Mouse (Mus musculus) limb, embryonic 11.5 days (tissue): ENCODE data around the gene Fam160a1. TPM values are rescaled to one million over a fixed set of nuclear protein-coding genes. Genes with fewer than 3 reads are reported as not detected.

Source experiments
- ATAC-seq: fragments of 200-750 bp; cut with Nextera tagmentation; 2 replicates; pipeline ENCODE4 v1.8.0; 2017; ENCODE audit warnings: low read depth; ENCODE audit not compliant: insufficient number of reproducible peaks, low FRiP score, low TSS enrichment
- DNase-seq: peaks from one replicate; pipeline ENCODE4 v3.0.0-alpha.2; 2015; ENCODE audit warnings: low spot score
- H3K27ac ChIP-seq: fragments of 300-500 bp; sonication (generic); replicated peaks from 2 replicates; pipeline ENCODE4 v1.5.1; 2014; ENCODE audit warnings: low read depth, mild to moderate bottlenecking, low read length
- H3K27me3 ChIP-seq: fragments of 300-500 bp; sonication (generic); 2 replicates; pipeline ENCODE4 v1.6.1; 2014; ENCODE audit warnings: mild to moderate bottlenecking, low read length, mixed read lengths; ENCODE audit not compliant: control insufficient read depth, insufficient read depth
- H3K36me3 ChIP-seq: fragments of 300-500 bp; sonication (generic); 2 replicates; pipeline ENCODE4 v1.6.1; 2014; ENCODE audit warnings: mild to moderate bottlenecking, low read length, moderate library complexity, mixed read lengths; ENCODE audit not compliant: control insufficient read depth, insufficient read depth
- H3K4me1 ChIP-seq: fragments of 300-500 bp; sonication (generic); 2 replicates; pipeline ENCODE4 v1.6.1; 2014; ENCODE audit warnings: low read length, mixed read lengths; ENCODE audit not compliant: control insufficient read depth, insufficient read depth
- H3K4me2 ChIP-seq: fragments of 300-500 bp; sonication (generic); 2 replicates; pipeline ENCODE4 v1.6.1; 2014; ENCODE audit warnings: low read depth, mild to moderate bottlenecking, moderate library complexity; ENCODE audit not compliant: severe bottlenecking
- H3K4me3 ChIP-seq: fragments of 300-500 bp; sonication (generic); 2 replicates; pipeline ENCODE4 v1.5.1; 2014; ENCODE audit warnings: low read depth, low read length
- H3K9ac ChIP-seq: fragments of 300-500 bp; sonication (generic); 2 replicates; pipeline ENCODE4 v1.6.1; 2014; ENCODE audit warnings: mild to moderate bottlenecking, low read length
- H3K9me3 ChIP-seq: fragments of 300-500 bp; sonication (generic); 2 replicates; pipeline ENCODE4 v1.6.1; 2016; ENCODE audit warnings: low read length; ENCODE audit not compliant: control insufficient read depth
- WGBS: fragments of 180-500 bp; shearing (Covaris S2); extraction: QIAGEN DNeasy Blood & Tissue Kit; methylation state at CpG from one replicate; pipeline ENCODE4 v1.1.7; 2014; 5-methylcytosine and 5-hydroxymethylcytosine counted together
- polyA plus RNA-seq: library from polyadenylated mRNA; unstranded; fragments of >200 nt; fragmentation: Nextera tagmentation; extraction: Ambion mirVana; gene quantifications from 2 replicates; pipeline ENCODE4 v1.2.1, GENCODE M21; 2014

Fam160a1 gene
- polyA plus RNA-seq, 1 experiment from 2014 or later: 2.1 TPM

DNA sequence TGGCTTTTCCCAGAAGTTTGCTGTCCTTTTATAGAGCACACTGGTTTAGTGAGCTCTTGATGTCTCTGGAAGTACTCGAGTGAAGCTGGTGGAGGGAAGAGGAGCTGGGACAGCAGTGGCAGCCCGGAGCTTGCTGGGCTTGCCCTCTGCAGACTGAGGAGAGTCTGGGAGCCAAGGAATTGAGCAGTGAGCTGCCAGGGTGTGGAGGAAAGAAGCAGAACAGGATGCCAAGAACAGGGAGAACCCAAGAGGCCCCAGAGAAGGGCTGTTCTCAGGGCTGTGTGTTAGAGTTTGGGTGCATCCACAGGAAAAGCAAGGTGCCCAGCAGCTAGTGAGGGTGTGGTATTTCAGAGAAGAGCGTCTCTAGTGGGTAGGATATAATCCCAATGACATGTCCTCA, 175.3 kb downstream of the Fam160a1 start:
- H3K4me3 ChIP-seq: no peak overlapping the region
- 86% methylated on average over 3 of the region's 3 CpGs for WGBS
- no peaks in the 10 kb centered on the region for H3K9me3 ChIP-seq
- DNase-seq: no peak
- no peaks in the 10 kb centered on the region for H3K27me3 ChIP-seq
- H3K4me1 ChIP-seq: no peaks in the 10 kb centered on the region
- no peak for ATAC-seq
- no peak overlapping the region for H3K27ac ChIP-seq
- H3K4me2 ChIP-seq: no peak overlapping the region
- no peaks in the 10 kb centered on the region for H3K36me3 ChIP-seq
- no peak overlapping the region for H3K9ac ChIP-seq

DNA sequence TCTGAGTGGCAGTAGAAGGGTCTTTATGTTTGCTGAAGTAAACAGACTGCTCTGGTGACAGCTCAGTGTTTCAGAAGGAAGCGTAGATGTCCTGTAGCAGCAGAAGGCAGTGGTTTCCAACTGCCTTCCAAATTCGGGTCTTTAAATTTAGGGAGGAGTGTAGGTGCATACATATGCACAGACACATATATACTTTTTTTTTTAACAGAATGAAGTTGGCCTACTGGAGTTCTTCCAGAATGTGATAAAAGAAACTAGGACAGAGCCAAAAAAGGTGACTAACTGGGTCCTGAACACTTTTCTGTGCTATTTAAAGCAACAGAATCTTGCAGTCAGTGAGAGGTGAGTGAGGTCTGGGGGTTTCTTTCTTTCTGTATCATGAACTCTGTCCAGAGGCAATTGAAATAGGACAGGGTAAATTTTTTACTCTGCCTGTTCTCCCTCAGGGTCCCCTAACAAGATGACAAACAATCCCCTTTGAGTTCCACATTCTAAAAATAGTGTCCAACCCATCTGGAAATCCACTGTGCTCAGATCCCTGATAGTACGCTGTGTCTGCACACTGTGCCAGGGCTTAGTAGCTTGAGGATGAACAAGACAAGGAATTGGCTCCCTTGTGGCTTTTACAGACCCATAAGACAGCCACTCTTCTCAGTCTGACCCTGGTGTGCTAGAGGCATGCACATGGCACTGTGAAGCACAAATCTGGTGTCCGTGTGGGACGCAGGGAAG, 180.2 kb downstream of the Fam160a1 start:
- Histone ChIP-seq H3K4me2 (no peak overlapping the region), H3K36me3 (no peaks in the 10 kb centered on the region), H3K4me3 (no peak overlapping the region), H3K9me3 (no peaks in the 10 kb centered on the region), H3K27me3 (no peaks in the 10 kb centered on the region), H3K9ac (no peak overlapping the region), H3K27ac (no peak overlapping the region), H3K4me1 (no peaks in the 10 kb centered on the region)
- DNase-seq (no peak), ATAC-seq (no peak)
- WGBS: 91% methylated on average over 5 of the region's 5 CpGs

- 95% methylated on average over 2 of the region's 2 CpGs for WGBS
- no peak overlapping the region for H3K4me3 ChIP-seq
- no peaks in the 10 kb centered on the region for H3K9me3 ChIP-seq
- H3K9ac ChIP-seq: no peak overlapping the region
- ATAC-seq: no peak
- no peak overlapping the region for H3K4me2 ChIP-seq
- H3K27ac ChIP-seq: no peak overlapping the region
- no peaks in the 10 kb centered on the region for H3K4me1 ChIP-seq
- no peak for DNase-seq
- no peaks in the 10 kb centered on the region for H3K27me3 ChIP-seq
- H3K36me3 ChIP-seq: no peaks in the 10 kb centered on the region
These were observed 181.5 kb downstream of the Fam160a1 start for GRCm38 (mm10) chr3:85635591-85635990.

DNA sequence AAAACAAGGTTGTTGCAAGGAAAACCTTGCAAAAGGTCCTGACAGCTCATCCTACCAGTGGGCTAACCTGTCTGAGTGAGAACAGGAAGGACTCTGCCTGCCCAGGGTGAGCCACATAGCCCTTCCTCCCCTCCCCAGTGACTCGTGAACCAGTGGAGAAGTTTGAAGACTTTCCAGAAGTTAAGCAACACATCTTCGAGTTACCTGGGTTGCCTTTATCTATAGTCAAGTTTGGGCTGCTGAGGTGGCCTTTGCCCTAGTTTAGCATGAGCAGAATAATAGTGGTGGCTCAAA, 182.0 kb downstream of the Fam160a1 start:
- H3K4me1 ChIP-seq: no peaks in the 10 kb centered on the region
- no peaks in the 10 kb centered on the region for H3K27me3 ChIP-seq
- ATAC-seq (no peak), DNase-seq (no peak)
- 77% methylated on average over 2 of the region's 2 CpGs for WGBS
- H3K9ac ChIP-seq: no peak overlapping the region
- no peak overlapping the region for H3K4me2 ChIP-seq
- no peaks in the 10 kb centered on the region for H3K36me3 ChIP-seq
- H3K27ac ChIP-seq: no peak overlapping the region
- no peak overlapping the region for H3K4me3 ChIP-seq
- no peaks in the 10 kb centered on the region for H3K9me3 ChIP-seq

DNA sequence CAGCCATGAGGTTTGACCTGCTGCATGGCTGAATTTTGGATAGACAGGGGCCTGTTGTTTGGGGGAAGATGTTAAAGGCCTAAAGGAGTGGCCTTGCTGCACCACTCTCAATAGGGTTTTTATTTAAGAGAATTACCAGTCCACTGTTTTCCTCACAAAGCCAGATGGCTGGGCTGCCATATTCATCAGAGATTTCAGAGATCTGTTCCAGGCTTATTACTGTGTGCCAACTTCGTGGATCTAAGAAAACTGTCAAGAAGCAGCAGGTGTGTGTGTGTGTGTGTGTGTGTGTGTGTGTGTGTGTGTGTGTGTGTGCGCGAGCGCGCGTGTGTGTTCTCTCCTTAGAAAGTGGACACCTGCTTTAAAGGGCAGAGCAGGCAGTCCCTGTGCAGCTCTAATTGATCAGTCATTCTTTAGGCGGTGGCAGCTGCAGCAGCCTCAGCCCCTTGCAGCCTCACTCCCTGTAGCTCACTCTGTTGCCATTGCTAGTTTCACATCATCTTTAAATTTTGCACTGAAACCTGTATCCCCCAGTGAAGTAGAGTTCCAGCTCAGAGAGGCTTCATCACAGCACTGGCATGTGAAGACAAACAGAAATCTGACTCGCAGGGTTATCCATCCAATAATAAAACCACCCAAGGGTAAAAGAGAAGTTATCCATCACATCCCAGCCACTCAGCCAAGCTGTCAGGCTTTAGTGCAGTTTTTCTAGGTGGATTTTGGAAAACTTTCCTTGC, 182.5 kb downstream of the Fam160a1 start:
- Histone ChIP-seq H3K4me1 (no peaks in the 10 kb centered on the region), H3K27me3 (no peaks in the 10 kb centered on the region), H3K4me3 (no peak overlapping the region), H3K27ac (no peak overlapping the region), H3K4me2 (no peak overlapping the region), H3K36me3 (no peaks in the 10 kb centered on the region), H3K9me3 (no peaks in the 10 kb centered on the region), H3K9ac (no peak overlapping the region)
- no peak for ATAC-seq
- 84% methylated on average over 8 of the region's 8 CpGs for WGBS
- DNase-seq: no peak

DNA sequence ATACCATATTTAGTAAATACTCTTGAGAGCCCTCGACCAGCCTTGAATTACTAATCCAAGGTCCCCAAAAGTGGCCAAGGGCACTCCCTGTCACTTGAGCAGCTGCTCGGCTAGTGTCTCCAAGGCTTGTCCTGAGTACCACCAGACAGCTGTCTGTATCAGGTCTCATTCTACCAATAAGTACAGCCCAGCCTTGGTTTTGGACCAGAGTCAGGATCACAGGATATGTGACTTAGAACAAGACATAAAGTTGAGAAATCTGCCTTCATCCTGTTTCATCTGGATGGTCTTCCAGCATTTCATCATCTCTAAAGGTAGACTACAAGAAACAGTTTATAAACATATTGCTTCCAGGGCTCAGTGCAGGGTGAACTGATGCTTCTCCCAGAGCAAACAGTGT, 183.4 kb downstream of the Fam160a1 start:
- 92% methylated on average over 2 of the region's 2 CpGs for WGBS

DNA sequence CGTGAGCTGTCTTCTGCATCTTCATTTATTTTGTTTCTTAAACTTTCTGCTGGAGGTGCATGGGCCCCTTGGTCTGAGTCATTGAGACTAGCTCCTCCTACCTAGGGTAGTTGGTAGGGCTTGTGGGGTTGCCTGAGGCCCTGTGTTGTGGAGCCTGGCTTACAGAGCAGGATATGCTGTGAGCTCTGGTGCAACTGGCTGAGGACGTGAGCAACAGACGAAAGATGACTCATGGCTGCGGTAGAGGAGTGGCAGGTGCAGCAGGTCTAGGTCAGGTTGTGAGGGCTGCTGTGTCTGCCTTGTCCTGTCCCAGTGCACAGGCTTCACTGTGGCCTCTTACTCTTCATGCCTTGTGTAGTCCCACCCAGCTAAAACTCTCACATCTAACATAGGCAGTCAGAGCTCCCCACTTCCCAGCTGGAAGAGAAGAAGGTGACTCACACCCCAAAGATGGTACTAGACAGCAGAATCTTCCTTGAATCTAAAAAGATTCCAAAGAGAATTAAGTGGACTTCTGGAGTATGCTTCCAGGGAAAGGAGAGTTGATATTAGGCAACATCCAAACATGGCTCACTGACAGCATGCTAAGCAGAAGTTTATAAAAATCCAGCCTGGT, 187.1 kb downstream of the Fam160a1 start:
- Histone ChIP-seq H3K27me3 (no peaks in the 10 kb centered on the region), H3K9me3 (no peaks in the 10 kb centered on the region), H3K27ac (no peak overlapping the region), H3K4me2 (no peak overlapping the region), H3K36me3 (no peaks in the 10 kb centered on the region), H3K4me3 (no peak overlapping the region), H3K9ac (no peak overlapping the region), H3K4me1 (no peaks in the 10 kb centered on the region)
- no peak for ATAC-seq
- WGBS: 94% methylated on average over 4 of the region's 4 CpGs
- no peak for DNase-seq

More for the DNA sequence above, 183.4 kb downstream of the Fam160a1 start:
- no peak overlapping the region for H3K4me3 ChIP-seq
- H3K36me3 ChIP-seq: no peaks in the 10 kb centered on the region
- ATAC-seq (no peak), DNase-seq (no peak)
- no peaks in the 10 kb centered on the region for H3K9me3 ChIP-seq
- no peaks in the 10 kb centered on the region for H3K4me1 ChIP-seq
- H3K9ac ChIP-seq: no peak overlapping the region
- H3K4me2 ChIP-seq: no peak overlapping the region
- H3K27ac ChIP-seq: no peak overlapping the region
- no peaks in the 10 kb centered on the region for H3K27me3 ChIP-seq

GRCm38 (mm10) chr3:85619751-85620150, 197.3 kb downstream of the Fam160a1 start:
- Histone ChIP-seq H3K4me3 (no peak overlapping the region), H3K27me3 (no peaks in the 10 kb centered on the region), H3K27ac (no peak overlapping the region), H3K9me3 (no peaks in the 10 kb centered on the region), H3K4me2 (no peak overlapping the region), H3K36me3 (no peaks in the 10 kb centered on the region), H3K4me1 (no peaks in the 10 kb centered on the region), H3K9ac (no peak overlapping the region)
- ATAC-seq: no peak
- WGBS: 92% methylated on average over 1 of the region's 1 CpGs
- DNase-seq: no peak
